Mouse (Mus musculus) stomach, embryonic 15.5 days (tissue): Measurements from ENCODE around the gene Fsd1l. TPM values are rescaled to one million over a fixed set of nuclear protein-coding genes. Genes with fewer than 3 reads are reported as not detected.
A peak's percentile ranks its signal among the peaks of the same experiment; 100 is the strongest.
"Not testable (repeated sequence)": the region's sequence is repeated elsewhere in the genome, so short reads cannot be mapped to it uniquely, and the experiment has no call there.

Experiments used
- ATAC-seq: fragments of 200-750 bp; cut with Nextera tagmentation; 2 replicates; pipeline ENCODE4 v1.8.0; 2017; ENCODE audit warnings: low read depth, moderate number of reproducible peaks, moderate TSS enrichment; ENCODE audit not compliant: insufficient read depth, low FRiP score
- H3K27ac ChIP-seq: fragments of 300-500 bp; sonication (generic); 2 replicates; pipeline ENCODE4 v1.5.1; 2015; ENCODE audit warnings: mild to moderate bottlenecking, inconsistent platforms
- H3K27me3 ChIP-seq: fragments of 300-500 bp; sonication (generic); replicated peaks from 2 replicates; pipeline ENCODE4 v1.6.1; 2015; ENCODE audit warnings: inconsistent platforms
- H3K36me3 ChIP-seq: fragments of 300-500 bp; sonication (generic); 2 replicates; pipeline ENCODE4 v1.6.1; 2015; ENCODE audit warnings: inconsistent platforms
- H3K4me1 ChIP-seq: fragments of 300-500 bp; sonication (generic); 2 replicates; pipeline ENCODE4 v1.6.1; 2015; ENCODE audit warnings: inconsistent platforms
- H3K4me2 ChIP-seq: fragments of 300-500 bp; sonication (generic); 2 replicates; pipeline ENCODE4 v1.6.1; 2015; ENCODE audit warnings: mild to moderate bottlenecking, inconsistent platforms
- H3K4me3 ChIP-seq: fragments of 300-500 bp; sonication (generic); replicated peaks from 2 replicates; pipeline ENCODE4 v1.5.1; 2015; ENCODE audit warnings: inconsistent platforms
- H3K9ac ChIP-seq: fragments of 300-500 bp; sonication (generic); 2 replicates; pipeline ENCODE4 v1.6.1; 2015; ENCODE audit warnings: inconsistent platforms
- H3K9me3 ChIP-seq: fragments of 300-500 bp; sonication (generic); 2 replicates; pipeline ENCODE4 v1.6.1; 2016; ENCODE audit warnings: inconsistent platforms
- WGBS: fragments of 180-500 bp; shearing (Covaris S2); methylation state at CpG from one replicate; pipeline ENCODE4 v1.1.7; 2015; 5-methylcytosine and 5-hydroxymethylcytosine counted together
- polyA plus RNA-seq: library from polyadenylated mRNA; unstranded; fragments of >200 nt; fragmentation: Nextera tagmentation; extraction: Ambion mirVana; gene quantifications from 2 replicates; pipeline ENCODE4 v1.2.1, GENCODE M21; 2015

Fsd1l gene
- polyA plus RNA-seq, 1 experiment from 2014 or later: 11.7 TPM

DNA sequence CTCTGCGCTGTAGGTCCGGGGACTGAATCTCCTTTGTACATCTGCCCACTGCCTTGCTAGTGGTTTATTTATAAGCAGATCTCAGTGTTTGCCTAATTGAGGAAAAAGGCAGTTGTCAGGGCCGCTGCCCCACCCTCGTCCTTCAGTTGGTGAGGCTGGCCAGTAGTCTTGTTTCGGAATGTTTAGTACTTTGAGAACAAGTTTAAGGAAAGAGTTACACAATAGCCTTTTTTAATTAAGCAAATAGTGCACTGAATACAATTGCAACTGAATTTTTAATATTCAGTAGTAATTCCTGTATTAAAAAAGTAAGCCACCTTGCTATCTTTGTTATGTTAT is 709 bp downstream of the Fsd1l start:
- Histone ChIP-seq H3K36me3 (no peaks in the 10 kb centered on the region), H3K27me3 (no peaks in the 10 kb centered on the region), H3K27ac (no peak overlapping the region; the same call in 1 of the 2 replicates), H3K4me2 (peak overlapping the region; percentile 78), H3K4me1 (0 out of 2 replicates have a peak, but pooled peaks cover 2% of the 10 kb centered on the region), H3K4me3 (peak overlapping the region; percentile 74), H3K9me3 (no peaks in the 10 kb centered on the region), H3K9ac (peak overlapping the region; percentile 60)
- 1% methylated on average over 5 of the region's 5 CpGs for WGBS
- peak; percentile 23; the same call in 1 of the 2 replicates for ATAC-seq

DNA sequence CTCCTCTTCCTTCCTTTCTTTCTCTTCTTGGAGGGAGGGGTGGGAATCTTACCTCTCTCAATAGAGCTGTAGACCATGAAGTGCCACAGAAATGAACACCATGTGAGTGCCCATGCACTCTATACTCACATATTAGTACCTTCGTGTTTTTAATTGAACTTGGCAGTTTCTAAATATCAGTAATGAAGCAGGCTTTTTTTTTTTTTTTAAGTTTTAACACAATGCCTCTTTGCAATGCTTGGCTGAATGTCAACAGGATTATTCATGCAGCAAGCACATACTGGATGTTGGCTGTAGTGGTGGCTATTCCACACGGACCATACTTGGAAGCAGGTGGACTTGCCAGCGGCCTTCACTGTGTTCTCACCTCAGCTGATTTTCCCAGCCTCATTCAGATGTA is 4.1 kb downstream of the Fsd1l start:
- Histone ChIP-seq H3K9ac (no peak overlapping the region), H3K27ac (no peak overlapping the region), H3K4me1 (0 out of 2 replicates have a peak, but pooled peaks cover 2% of the 10 kb centered on the region), H3K36me3 (no peaks in the 10 kb centered on the region), H3K27me3 (no peaks in the 10 kb centered on the region), H3K9me3 (no peaks in the 10 kb centered on the region), H3K4me2 (no peak overlapping the region), H3K4me3 (no peak overlapping the region)
- WGBS: 77% methylated on average over 3 of the region's 3 CpGs
- ATAC-seq: no peak

DNA sequence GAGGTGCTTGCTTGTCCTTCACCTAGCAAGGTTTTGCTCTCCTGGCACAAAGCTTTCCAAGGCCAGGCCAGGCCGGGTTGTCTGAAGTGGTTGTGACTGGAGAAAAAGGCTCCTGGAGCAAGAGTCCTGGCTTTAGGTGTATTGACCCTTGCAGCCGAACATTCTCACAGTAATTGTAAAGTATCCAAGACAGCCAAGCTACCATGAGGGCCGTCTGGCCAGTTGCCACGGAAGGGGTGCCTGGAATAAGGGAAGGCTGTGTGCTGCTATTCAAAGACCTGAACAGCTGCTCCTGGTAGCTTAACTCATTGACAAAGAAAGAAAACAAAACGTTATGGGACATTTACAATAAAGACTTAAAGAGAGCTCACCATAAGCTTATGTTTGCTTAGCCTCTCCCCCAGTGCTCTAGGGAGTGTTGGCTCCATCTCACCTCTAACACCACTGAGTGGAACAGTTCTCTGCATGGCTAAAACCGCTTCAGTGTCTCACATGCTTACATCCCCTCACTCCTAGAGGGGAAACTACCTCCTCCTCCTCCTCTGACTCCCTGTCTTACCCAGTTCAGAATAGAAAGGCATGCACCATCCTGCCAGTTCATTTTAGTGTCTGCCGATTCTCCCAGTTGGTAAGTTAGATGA is 6.1 kb downstream of the Fsd1l start:
- WGBS: 47% methylated on average over 7 of the region's 7 CpGs

DNA sequence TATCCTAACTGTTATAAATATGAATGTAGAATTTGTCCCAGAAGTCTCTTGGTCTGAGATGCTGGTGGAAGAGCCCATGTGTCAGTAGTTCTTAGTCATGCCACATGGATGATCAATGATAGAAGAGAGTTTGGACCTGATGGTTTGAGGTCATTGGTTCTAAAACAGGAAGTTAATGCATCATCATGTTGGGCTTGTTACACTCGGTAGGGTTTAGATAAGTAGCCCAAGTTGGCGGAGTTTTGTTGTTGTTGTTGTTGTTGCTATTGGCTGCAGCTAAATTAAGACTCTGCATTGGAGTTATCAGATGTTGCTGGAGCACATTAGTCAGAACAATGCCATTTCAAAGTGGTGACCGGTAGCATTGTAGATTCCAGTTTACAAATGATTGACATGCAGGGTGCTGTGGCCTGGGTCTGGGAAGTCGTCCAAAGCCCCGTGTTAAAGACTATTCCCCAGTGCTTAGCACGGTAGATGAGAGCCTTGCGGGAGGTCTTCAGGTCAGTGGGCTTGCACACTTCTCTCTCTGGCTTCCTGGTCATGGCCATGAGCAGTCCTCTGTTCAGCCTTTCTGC is 7.4 kb downstream of the Fsd1l start:
- WGBS: 80% methylated on average over 7 of the region's 7 CpGs
- Histone ChIP-seq H3K4me2 (no peak overlapping the region), H3K27me3 (no peaks in the 10 kb centered on the region), H3K4me3 (no peak overlapping the region), H3K9ac (no peak overlapping the region), H3K9me3 (no peaks in the 10 kb centered on the region), H3K27ac (no peak overlapping the region), H3K36me3 (no peaks in the 10 kb centered on the region), H3K4me1 (no peaks in the 10 kb centered on the region)
- no peak for ATAC-seq

More for the DNA sequence above, 6.1 kb downstream of the Fsd1l start:
- H3K4me2 ChIP-seq: no peak overlapping the region
- no peaks in the 10 kb centered on the region for H3K9me3 ChIP-seq
- H3K4me1 ChIP-seq: no peaks in the 10 kb centered on the region
- no peak overlapping the region for H3K4me3 ChIP-seq
- H3K27me3 ChIP-seq: no peaks in the 10 kb centered on the region
- H3K36me3 ChIP-seq: no peaks in the 10 kb centered on the region
- peak; percentile 31; the same call in 1 of the 2 replicates for ATAC-seq
- no peak overlapping the region for H3K27ac ChIP-seq
- no peak overlapping the region for H3K9ac ChIP-seq

DNA sequence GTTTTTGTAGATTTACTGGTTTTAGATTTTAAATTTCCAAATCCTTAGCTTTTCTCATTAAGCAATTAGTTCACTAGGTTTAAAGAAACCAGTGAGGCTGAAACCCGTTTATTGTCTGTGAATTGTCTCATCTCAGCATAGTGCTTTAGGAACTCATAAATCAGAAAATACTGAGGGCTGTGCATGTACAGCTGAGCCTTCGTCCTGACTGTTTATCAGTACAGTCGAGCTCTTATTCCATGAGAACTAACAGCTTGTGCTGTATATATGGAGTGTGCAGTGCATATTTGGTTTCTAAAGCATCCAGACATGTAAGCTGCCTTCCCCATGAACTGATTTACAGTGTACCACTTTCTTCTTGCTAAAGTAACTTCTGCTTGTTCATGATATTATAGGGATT is 26.8 kb downstream of the Fsd1l start:
- H3K27me3 ChIP-seq: no peaks in the 10 kb centered on the region

DNA sequence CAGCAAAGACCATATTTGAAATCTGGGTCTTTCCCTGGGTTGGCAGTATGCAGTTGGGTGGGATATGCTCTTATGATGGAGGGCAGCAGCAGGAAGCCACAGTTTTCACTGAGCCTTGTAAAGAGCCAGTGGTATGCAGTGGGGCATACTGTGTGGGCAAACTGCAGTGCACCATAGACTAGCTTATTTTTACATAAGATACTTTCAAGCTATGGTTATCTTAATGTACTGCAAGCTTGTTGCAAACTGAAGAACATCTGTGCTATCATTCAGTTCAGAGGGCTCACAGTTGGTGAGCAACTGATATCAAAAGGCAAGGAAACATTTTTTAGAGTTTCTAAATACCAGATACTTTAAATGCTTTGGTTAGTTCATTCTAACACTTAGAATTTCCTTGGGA is 29.4 kb downstream of the Fsd1l start:
- H3K36me3 ChIP-seq: no peaks in the 10 kb centered on the region
- H3K4me1 ChIP-seq: no peaks in the 10 kb centered on the region
- H3K4me2 ChIP-seq: no peak overlapping the region
- no peak overlapping the region for H3K9ac ChIP-seq
- H3K9me3 ChIP-seq: no peaks in the 10 kb centered on the region
- no peak overlapping the region for H3K27ac ChIP-seq
- no peak overlapping the region for H3K4me3 ChIP-seq
- H3K27me3 ChIP-seq: no peaks in the 10 kb centered on the region
- ATAC-seq: no peak

More for the DNA sequence above, 26.8 kb downstream of the Fsd1l start:
- no peak overlapping the region for H3K4me2 ChIP-seq
- no peak overlapping the region for H3K4me3 ChIP-seq
- H3K4me1 ChIP-seq: no peaks in the 10 kb centered on the region
- H3K27ac ChIP-seq: no peak overlapping the region
- 27% methylated on average over 3 of the region's 3 CpGs for WGBS
- H3K9ac ChIP-seq: no peak overlapping the region
- H3K36me3 ChIP-seq: peaks cover 2% of the 10 kb centered on the region; the same call in 1 of the 2 replicates
- no peaks in the 10 kb centered on the region for H3K9me3 ChIP-seq
- ATAC-seq: no peak

DNA sequence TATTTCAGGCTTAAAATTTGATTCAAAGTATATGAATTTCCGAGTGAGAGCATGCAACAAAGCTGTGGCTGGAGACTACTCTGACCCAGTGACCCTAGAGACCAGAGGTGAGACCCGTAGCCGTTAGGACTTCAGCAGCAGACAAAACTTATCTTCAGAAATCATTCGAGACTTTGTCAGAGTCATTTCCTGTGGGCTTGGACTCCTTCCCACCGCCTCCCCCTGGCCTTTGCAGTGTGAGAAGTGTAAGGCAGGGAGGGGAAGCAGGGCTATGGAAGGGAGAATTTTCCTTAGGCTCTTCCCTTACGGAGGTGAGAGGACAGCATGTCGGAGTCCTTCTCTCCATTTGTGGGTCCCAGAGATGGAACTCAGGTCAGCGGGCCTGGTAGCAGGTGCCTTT is 50.8 kb downstream of the Fsd1l start:
- ATAC-seq: no peak
- Histone ChIP-seq H3K9me3 (no peaks in the 10 kb centered on the region), H3K27ac (no peak overlapping the region), H3K4me3 (no peak overlapping the region), H3K27me3 (no peaks in the 10 kb centered on the region), H3K4me1 (no peaks in the 10 kb centered on the region), H3K36me3 (no peaks in the 10 kb centered on the region), H3K9ac (no peak overlapping the region), H3K4me2 (no peak overlapping the region)
- 67% methylated on average over 8 of the region's 8 CpGs for WGBS

DNA sequence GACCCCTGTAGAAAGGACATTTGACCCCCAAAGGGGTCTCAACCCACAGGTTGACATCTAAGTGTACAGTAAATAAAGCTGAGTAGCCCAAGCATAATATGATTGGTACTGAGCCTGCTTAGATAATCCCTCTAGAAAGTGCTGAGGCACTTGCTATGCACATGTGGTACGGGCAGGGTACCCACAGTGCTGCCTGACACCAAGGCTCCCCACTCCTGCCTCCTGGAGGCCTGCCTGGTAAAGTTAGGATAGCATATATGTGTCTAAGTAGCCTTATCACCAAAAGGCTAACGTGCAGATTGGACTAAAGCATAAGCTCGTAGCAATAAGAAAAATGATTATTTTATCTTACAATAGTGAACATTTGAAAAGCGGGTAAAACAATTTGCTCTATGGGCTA is 57.7 kb downstream of the Fsd1l start:
- no peaks in the 10 kb centered on the region for H3K27me3 ChIP-seq
- no peak overlapping the region for H3K4me3 ChIP-seq
- H3K36me3 ChIP-seq: no peaks in the 10 kb centered on the region
- H3K27ac ChIP-seq: no peak overlapping the region
- no peaks in the 10 kb centered on the region for H3K9me3 ChIP-seq
- H3K4me2 ChIP-seq: no peak overlapping the region
- 79% methylated on average over 4 of the region's 4 CpGs for WGBS
- no peaks in the 10 kb centered on the region for H3K4me1 ChIP-seq
- no peak for ATAC-seq
- H3K9ac ChIP-seq: no peak overlapping the region

DNA sequence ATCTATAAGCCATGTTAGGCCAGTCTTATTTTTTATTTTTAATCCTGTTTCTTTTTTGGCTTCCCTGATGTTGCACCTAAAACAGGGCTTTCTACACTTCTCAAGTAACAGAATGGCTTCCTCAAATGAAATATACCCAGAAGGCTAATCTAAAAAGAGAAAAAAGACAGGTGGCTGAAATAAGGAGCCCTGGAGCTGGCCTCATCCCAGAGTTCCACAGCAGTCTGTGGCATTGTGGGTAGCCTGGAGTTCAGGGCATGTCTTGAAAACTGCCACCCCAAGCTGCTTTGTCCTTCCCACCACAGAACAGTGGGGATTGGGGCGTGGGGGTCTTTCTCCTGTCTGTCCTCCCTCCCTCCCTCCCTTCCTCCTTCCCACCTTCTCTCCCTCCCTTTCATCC is 60.1 kb downstream of the Fsd1l start:
- Histone ChIP-seq H3K9me3 (no peaks in the 10 kb centered on the region), H3K36me3 (no peaks in the 10 kb centered on the region), H3K4me2 (no peak overlapping the region), H3K9ac (no peak overlapping the region), H3K27ac (no peak overlapping the region), H3K4me1 (no peaks in the 10 kb centered on the region), H3K4me3 (no peak overlapping the region), H3K27me3 (no peaks in the 10 kb centered on the region)
- WGBS: 68% methylated on average over 1 of the region's 1 CpGs
- no peak for ATAC-seq

DNA sequence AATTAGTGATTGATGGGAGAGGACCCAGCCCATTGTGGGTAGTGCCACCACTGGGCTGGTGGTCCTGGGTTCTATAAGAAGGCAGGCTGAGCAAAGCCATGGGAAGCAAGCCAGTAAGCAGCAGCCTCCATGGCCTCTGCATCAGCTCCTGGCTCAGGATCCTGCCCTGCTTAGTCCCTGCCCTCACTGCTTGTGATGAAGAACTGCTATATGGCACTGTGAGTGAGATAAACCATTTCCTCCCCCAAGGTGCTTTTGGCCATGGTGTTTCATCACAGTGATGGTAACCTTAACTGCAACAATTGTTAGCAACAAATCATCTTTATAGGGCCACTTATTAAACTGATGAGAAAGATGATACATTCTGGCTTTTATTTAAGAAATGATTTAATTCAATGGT is 77.9 kb downstream of the Fsd1l start:
- H3K27ac ChIP-seq, H3K9ac ChIP-seq, H3K9me3 ChIP-seq, H3K36me3 ChIP-seq, H3K4me3 ChIP-seq, H3K27me3 ChIP-seq, H3K4me1 ChIP-seq, H3K4me2 ChIP-seq, ATAC-seq: not testable (repeated sequence)

DNA sequence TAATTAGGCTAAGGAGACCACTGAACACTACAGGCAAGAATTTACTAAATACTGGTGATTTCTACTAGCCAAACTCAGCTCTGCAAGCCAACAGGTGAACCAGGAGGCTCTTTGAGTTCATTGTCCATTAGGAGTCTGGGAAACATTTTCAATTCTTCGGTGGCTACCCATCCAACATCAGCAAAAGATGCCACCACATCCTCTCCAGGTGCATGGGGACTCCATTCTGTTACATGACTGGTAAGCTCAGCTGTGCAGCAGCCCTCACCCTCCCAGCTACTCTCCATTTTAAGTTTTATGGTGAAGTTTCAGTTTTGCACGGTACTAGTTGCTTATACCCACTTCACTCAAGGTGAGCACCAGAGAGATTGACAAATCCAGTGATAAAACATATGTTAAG is 78.8 kb downstream of the Fsd1l start:
- H3K4me1 ChIP-seq: no peaks in the 10 kb centered on the region
- 64% methylated on average over 2 of the region's 2 CpGs for WGBS

DNA sequence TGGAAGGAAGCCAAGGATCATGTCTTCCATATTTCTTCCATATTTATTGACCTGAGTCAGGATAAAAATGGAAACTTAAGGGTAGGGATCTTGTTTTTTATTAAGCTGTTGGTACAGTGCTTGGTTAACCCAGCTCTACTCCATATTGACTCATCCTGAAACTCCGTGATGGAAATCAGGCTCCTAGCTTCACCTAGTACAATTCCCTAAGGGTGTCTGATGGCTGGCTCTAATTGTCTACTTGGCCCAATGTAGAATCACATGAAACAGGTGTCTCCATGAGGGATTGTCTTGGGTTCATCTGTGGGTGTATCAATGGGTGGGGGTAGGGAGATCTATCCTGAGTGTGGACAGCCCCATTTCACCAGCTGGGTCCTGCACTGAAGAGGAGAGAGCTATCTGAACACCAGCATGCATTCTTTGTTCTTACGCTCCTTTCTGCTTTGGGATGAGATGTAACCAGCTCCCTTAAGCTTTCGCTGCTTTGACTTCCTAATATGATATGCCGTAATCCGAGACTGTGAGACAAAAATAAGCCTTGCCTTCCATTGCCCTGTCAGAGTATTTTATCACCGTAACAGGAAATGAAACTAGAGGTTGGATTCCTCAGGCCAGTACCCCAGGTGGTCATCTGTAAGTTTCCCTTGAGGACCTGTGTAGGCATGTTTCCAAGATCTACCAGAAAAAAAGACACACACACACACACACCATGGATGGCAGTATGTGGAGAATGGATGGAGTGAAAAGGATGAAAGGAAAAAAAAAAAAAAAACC is 79.5 kb downstream of the Fsd1l start:
- Histone ChIP-seq H3K36me3 (no peaks in the 10 kb centered on the region), H3K4me1 (no peaks in the 10 kb centered on the region), H3K9me3 (no peaks in the 10 kb centered on the region), H3K4me2 (no peak overlapping the region), H3K4me3 (no peak overlapping the region), H3K27ac (no peak overlapping the region), H3K9ac (no peak overlapping the region), H3K27me3 (no peaks in the 10 kb centered on the region)
- 79% methylated on average over 6 of the region's 6 CpGs for WGBS
- no peak for ATAC-seq

More for the DNA sequence above, 78.8 kb downstream of the Fsd1l start:
- Histone ChIP-seq H3K4me3 (no peak overlapping the region), H3K36me3 (no peaks in the 10 kb centered on the region), H3K9me3 (no peaks in the 10 kb centered on the region), H3K4me2 (no peak overlapping the region), H3K27me3 (no peaks in the 10 kb centered on the region), H3K27ac (no peak overlapping the region), H3K9ac (no peak overlapping the region)
- no peak for ATAC-seq
